Comparison of ENCODE assay signal across 8 mouse cellular contexts in genomic region chr1:130299641-130300040, GRCm38 (mm10).
DNase-seq lines count a peak whose midpoint lies in the region; ATAC-seq lines count a peak whose summit lies in the region.

No protein-coding gene starts in this region.

- H3K4me2 ChIP-seq in heart, embryonic 13.5 days = peak overlapping the region; percentile 68
- H3K4me2 ChIP-seq in embryonic facial prominence, embryonic 13.5 days = peak overlapping the region; percentile 54
- peak overlapping the region; percentile 46 for H3K4me2 ChIP-seq in intestine, embryonic 15.5 days (replicated peaks)
- peak overlapping the region; percentile 46 for H3K4me2 ChIP-seq in midbrain, embryonic 15.5 days

- H3K4me3 ChIP-seq in heart, embryonic 13.5 days = peak overlapping the region; percentile 43
- H3K4me3 ChIP-seq in embryonic facial prominence, embryonic 13.5 days = 0 out of 2 replicates have a peak overlapping the region, but pooled peaks have one; percentile 12
- no peak overlapping the region; the same call in 1 of the 2 replicates for H3K4me3 ChIP-seq in intestine, embryonic 15.5 days (replicated peaks)
- H3K4me3 ChIP-seq in midbrain, embryonic 15.5 days = peak overlapping the region; percentile 20

- H3K27ac ChIP-seq in heart, embryonic 13.5 days (replicated peaks) = peak overlapping the region; percentile 74
- no peak overlapping the region for H3K27ac ChIP-seq in embryonic facial prominence, embryonic 13.5 days
- H3K27ac ChIP-seq in intestine, embryonic 15.5 days = no peak overlapping the region
- H3K27ac ChIP-seq in midbrain, embryonic 15.5 days = peak overlapping the region; percentile 70

- no peak for ATAC-seq in heart, embryonic 13.5 days (ENCODE audit: extremely low read depth, insufficient number of reproducible peaks, low FRiP score, low TSS enrichment)
- ATAC-seq in embryonic facial prominence, embryonic 13.5 days (ENCODE audit: insufficient number of reproducible peaks, insufficient read depth, low FRiP score, low TSS enrichment, low read depth) = no peak
- no peak for ATAC-seq in intestine, embryonic 15.5 days
- ATAC-seq in midbrain, embryonic 15.5 days (replicated peaks) = no peak

- H3K4me1 ChIP-seq in heart, embryonic 13.5 days = peaks cover 27% of the 10 kb centered on the region
- H3K4me1 ChIP-seq in embryonic facial prominence, embryonic 13.5 days = peaks cover 11% of the 10 kb centered on the region
- 0 out of 2 replicates have a peak, but pooled peaks cover 7% of the 10 kb centered on the region for H3K4me1 ChIP-seq in intestine, embryonic 15.5 days (replicated peaks)
- H3K4me1 ChIP-seq in midbrain, embryonic 15.5 days = peaks cover 20% of the 10 kb centered on the region

- H3K9ac ChIP-seq in heart, embryonic 13.5 days = peak overlapping the region; percentile 65
- peak overlapping the region; percentile 41; the same call in 1 of the 2 replicates for H3K9ac ChIP-seq in embryonic facial prominence, embryonic 13.5 days
- no peak overlapping the region for H3K9ac ChIP-seq in intestine, embryonic 15.5 days
- H3K9ac ChIP-seq in midbrain, embryonic 15.5 days = no peak overlapping the region

- H3K36me3 ChIP-seq in heart, embryonic 13.5 days = no peaks in the 10 kb centered on the region
- H3K36me3 ChIP-seq in embryonic facial prominence, embryonic 13.5 days = no peaks in the 10 kb centered on the region
- no peaks in the 10 kb centered on the region for H3K36me3 ChIP-seq in intestine, embryonic 15.5 days
- no peaks in the 10 kb centered on the region for H3K36me3 ChIP-seq in midbrain, embryonic 15.5 days (replicated peaks)

- intact Hi-C loops in left cerebral cortex, postnatal 25 days (cut with DNase I) = no loop called here

- no peaks in the 10 kb centered on the region for H3K27me3 ChIP-seq in heart, embryonic 13.5 days (replicated peaks)
- no peaks in the 10 kb centered on the region for H3K27me3 ChIP-seq in embryonic facial prominence, embryonic 13.5 days
- H3K27me3 ChIP-seq in intestine, embryonic 15.5 days (replicated peaks) = no peaks in the 10 kb centered on the region
- H3K27me3 ChIP-seq in midbrain, embryonic 15.5 days (replicated peaks) = no peaks in the 10 kb centered on the region

- DNase-seq in heart, adult 18-20 months = no peak
- DNase-seq in left cerebral cortex, postnatal 25 days (ENCODE audit: low spot score in 2 of 2) = no peak
- no peak for DNase-seq in B cell, adult 2 months
- no peak for DNase-seq in retina, postnatal 1 day

- H3K9me3 ChIP-seq in heart, embryonic 13.5 days = no peaks in the 10 kb centered on the region
- H3K9me3 ChIP-seq in embryonic facial prominence, embryonic 13.5 days = no peaks in the 10 kb centered on the region
- no peaks in the 10 kb centered on the region for H3K9me3 ChIP-seq in intestine, embryonic 15.5 days
- no peaks in the 10 kb centered on the region for H3K9me3 ChIP-seq in midbrain, embryonic 15.5 days

- 10% methylated on average over 4 of the region's 4 CpGs for WGBS in heart, embryonic 13.5 days
- WGBS in embryonic facial prominence, embryonic 13.5 days = 16% methylated on average over 4 of the region's 4 CpGs
- WGBS in intestine, embryonic 15.5 days = 21% methylated on average over 4 of the region's 4 CpGs
- 13% methylated on average over 4 of the region's 4 CpGs for WGBS in midbrain, embryonic 15.5 days

Comparison
In these comparisons a context has a peak if more than half of its experiments do, and no peak if none do; other contexts are left out.
1. H3K27ac ChIP-seq: peak in heart, embryonic 13.5 days (single experiment) and midbrain, embryonic 15.5 days (single experiment); none in embryonic facial prominence, embryonic 13.5 days (single experiment) and intestine, embryonic 15.5 days (single experiment).
2. H3K9ac ChIP-seq: peak in heart, embryonic 13.5 days (single experiment) and embryonic facial prominence, embryonic 13.5 days (single experiment); none in intestine, embryonic 15.5 days (single experiment) and midbrain, embryonic 15.5 days (single experiment).
3. Peak in every context shown above with its lines, with median percentiles within 50 percentile points of each other: H3K4me2 ChIP-seq.